Mouse (Mus musculus) central nervous system, embryonic 18 days (tissue): ENCODE results near the gene Olfr311. TPM values are rescaled to one million over a fixed set of nuclear protein-coding genes. Genes with fewer than 3 reads are reported as not detected.

Source experiments
- polyA plus RNA-seq: library from polyadenylated mRNA; depleted of rRNA; stranded (reverse); fragments of >200 nt; gene quantifications from 2 replicates; pipeline ENCODE4 v1.2.3, GENCODE M21; 2012; rRNA removed

Olfr311 gene
- not detected in 2 replicates for polyA plus RNA-seq

GRCm38 (mm10) chr11:58838951-58839350 is at the start of gene Olfr311:
Olfr311 (plus strand) TSS chr11:58839251.

GRCm38 (mm10) chr11:58801558-58802228 is 37.4 kb upstream of the Olfr311 start, which contains the start of gene Fam183b:
Fam183b (minus strand) TSS chr11:58801960.

GRCm38 (mm10) chr11:58814700-58815099 is 24.4 kb upstream of the Olfr311 start, which contains the start of gene Olfr313:
Olfr313 (plus strand) TSS chr11:58815000.

GRCm38 (mm10) chr11:58828937-58829336 is 10.1 kb upstream of the Olfr311 start, which contains the start of gene Olfr312:
Olfr312 (plus strand) TSS chr11:58829237.

GRCm38 (mm10) chr11:58846919-58847461 is 7.9 kb downstream of the Olfr311 start, which contains the start of gene Gm12258:
Gm12258 (plus strand) TSS chr11:58847158.

GRCm38 (mm10) chr11:58867039-58867953 is 28.2 kb downstream of the Olfr311 start, which contains the start of gene 2810021J22Rik:
2810021J22Rik (plus strand) TSS chr11:58867216.

Other genes with a start within 250 kb of the Olfr311 start
- gene Olfr324, start 244.1 kb upstream of the Olfr311 start, polyA plus RNA-seq: 0.12 TPM in 2 replicates
- not detected in 2 replicates for gene 2210407C18Rik, start 223.2 kb upstream of the Olfr311 start, polyA plus RNA-seq
- not detected in 2 replicates for gene Olfr323, start 208.8 kb upstream of the Olfr311 start, polyA plus RNA-seq
- 0.08 and 0.16 TPM in 2 replicates for gene Trim58, start 198.8 kb upstream of the Olfr311 start, polyA plus RNA-seq
- not detected in 2 replicates for gene Olfr322, start 180.5 kb upstream of the Olfr311 start, polyA plus RNA-seq
- not detected in 2 replicates for gene Olfr320, start 158.2 kb upstream of the Olfr311 start, polyA plus RNA-seq
- gene Olfr319, start 140.1 kb upstream of the Olfr311 start, polyA plus RNA-seq: not detected in 2 replicates
- not detected in 2 replicates for gene Olfr318, start 115.2 kb upstream of the Olfr311 start, polyA plus RNA-seq
- gene Olfr317, start 100.0 kb upstream of the Olfr311 start, polyA plus RNA-seq: 0.28 and 0.29 TPM in 2 replicates
- not detected in 2 replicates for gene Olfr316, start 86.5 kb upstream of the Olfr311 start, polyA plus RNA-seq
- gene Olfr315, start 66.1 kb upstream of the Olfr311 start, polyA plus RNA-seq: not detected in 2 replicates
- not detected in 2 replicates for gene Olfr314, start 56.3 kb upstream of the Olfr311 start, polyA plus RNA-seq
- gene Fam183b, start 37.3 kb upstream of the Olfr311 start, polyA plus RNA-seq: 2.6 and 4.4 TPM in 2 replicates
- gene Olfr313, start 24.3 kb upstream of the Olfr311 start, polyA plus RNA-seq: not detected in 2 replicates
- not detected in 2 replicates for gene Olfr312, start 10.0 kb upstream of the Olfr311 start, polyA plus RNA-seq
- gene Gm12258, start 7.9 kb downstream of the Olfr311 start, polyA plus RNA-seq: 31.0 and 32.6 TPM in 2 replicates
- 9.1 TPM in 2 replicates for gene 2810021J22Rik, start 28.0 kb downstream of the Olfr311 start, polyA plus RNA-seq
- 4.9 and 5.9 TPM in 2 replicates for gene Zfp39, start 65.0 kb downstream of the Olfr311 start, polyA plus RNA-seq
- 0.03 and 0.06 TPM in 2 replicates for gene Btnl10, start 78.7 kb downstream of the Olfr311 start, polyA plus RNA-seq
- gene Rnf187, start 99.7 kb downstream of the Olfr311 start, polyA plus RNA-seq: 557 and 565 TPM in 2 replicates
- 491 and 498 TPM in 2 replicates for gene Hist3h2ba, start 109.7 kb downstream of the Olfr311 start, polyA plus RNA-seq
- 90.4 and 93.3 TPM in 2 replicates for gene Hist3h2a, start 115.4 kb downstream of the Olfr311 start, polyA plus RNA-seq
- 2.2 and 2.3 TPM in 2 replicates for gene Trim17, start 115.4 kb downstream of the Olfr311 start, polyA plus RNA-seq
- 25.8 and 27.6 TPM in 2 replicates for gene Trim11, start 138.8 kb downstream of the Olfr311 start, polyA plus RNA-seq